Mouse (Mus musculus) intestine, embryonic 16.5 days (tissue): ENCODE measurements around the gene Ciao2a. TPM values are rescaled to one million over a fixed set of nuclear protein-coding genes. Genes with fewer than 3 reads are reported as not detected.

ENCODE experiments used
- ATAC-seq: fragments of 200-750 bp; cut with Nextera tagmentation; 2 replicates; pipeline ENCODE4 v1.8.0; 2017; ENCODE audit warnings: moderate TSS enrichment, moderate library complexity
- H3K27ac ChIP-seq: fragments of 300-500 bp; sonication (generic); 2 replicates; pipeline ENCODE4 v1.5.1; 2014; ENCODE audit warnings: mild to moderate bottlenecking, low read length
- H3K27me3 ChIP-seq: fragments of 300-500 bp; sonication (generic); replicated peaks from 2 replicates; pipeline ENCODE4 v1.6.1; 2014; ENCODE audit warnings: low read length, control low read depth, mixed read lengths; ENCODE audit not compliant: control insufficient read depth, insufficient read depth
- H3K36me3 ChIP-seq: fragments of 300-500 bp; sonication (generic); 2 replicates; pipeline ENCODE4 v1.6.1; 2014; ENCODE audit warnings: low read length, control low read depth; ENCODE audit not compliant: control insufficient read depth, insufficient read depth
- H3K4me1 ChIP-seq: fragments of 300-500 bp; sonication (generic); 2 replicates; pipeline ENCODE4 v1.6.1; 2014; ENCODE audit warnings: low read length, control low read depth, mixed read lengths; ENCODE audit not compliant: control insufficient read depth, insufficient read depth
- H3K4me2 ChIP-seq: fragments of 300-500 bp; sonication (generic); 2 replicates; pipeline ENCODE4 v1.6.1; 2014; ENCODE audit warnings: low read depth, low read length, control low read depth
- H3K4me3 ChIP-seq: fragments of 300-500 bp; sonication (generic); 2 replicates; pipeline ENCODE4 v1.5.1; 2014; ENCODE audit warnings: mild to moderate bottlenecking, low read length
- H3K9ac ChIP-seq: fragments of 300-500 bp; sonication (generic); 2 replicates; pipeline ENCODE4 v1.6.1; 2014; ENCODE audit warnings: low read depth, low read length
- H3K9me3 ChIP-seq: fragments of 300-500 bp; sonication (generic); 2 replicates; pipeline ENCODE4 v1.6.1; 2016; ENCODE audit warnings: low read length, control low read depth; ENCODE audit not compliant: control insufficient read depth
- WGBS: fragments of 180-500 bp; shearing (Covaris S2); extraction: QIAGEN DNeasy Blood & Tissue Kit; methylation state at CpG from one replicate; pipeline ENCODE4 v1.1.7; 2014; 5-methylcytosine and 5-hydroxymethylcytosine counted together
- polyA plus RNA-seq: library from polyadenylated mRNA; unstranded; fragments of >200 nt; fragmentation: Nextera tagmentation; extraction: Ambion mirVana; gene quantifications from 2 replicates; pipeline ENCODE4 v1.2.1, GENCODE M21; 2015

The Ciao2a gene
- 203 and 219 TPM in 2 replicates for polyA plus RNA-seq

DNA sequence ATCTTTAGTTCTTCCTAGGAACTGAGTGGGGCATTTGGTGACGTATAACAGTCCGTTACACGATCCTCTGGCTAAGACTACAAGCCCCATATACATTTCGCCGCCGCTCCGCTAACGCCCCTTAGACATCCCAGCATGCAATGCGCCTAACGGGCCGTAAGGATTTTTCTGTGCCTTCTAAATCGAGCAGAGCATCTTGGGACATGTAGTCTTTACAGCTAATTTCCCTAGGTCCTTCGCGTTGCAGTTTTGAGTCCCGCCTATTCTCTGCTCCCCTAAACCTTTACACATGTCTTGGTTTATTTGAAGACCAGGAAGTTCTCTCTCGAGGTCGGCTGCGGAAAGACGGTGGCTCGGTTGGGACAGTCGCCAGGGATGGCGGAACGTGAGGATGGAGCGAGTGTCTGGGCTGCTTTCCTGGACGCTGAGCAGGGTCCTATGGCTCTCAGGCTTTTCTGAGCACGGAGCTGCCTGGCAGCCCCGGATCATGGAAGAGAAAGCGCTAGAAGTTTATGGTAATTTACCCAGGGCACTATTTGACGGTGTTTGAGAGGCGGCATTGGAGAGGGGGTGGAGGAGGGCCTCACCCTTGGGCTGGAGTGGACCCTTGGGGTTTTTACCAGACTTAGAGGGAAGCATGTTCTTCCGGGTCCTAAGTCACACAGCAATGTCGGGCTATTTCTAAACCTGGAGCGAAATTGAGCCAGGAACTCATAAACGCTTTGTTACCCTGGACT, at the start of gene Ciao2a, which contains the start of gene Snx1:
TSS of gene Ciao2a (plus strand) at position 156 of the 737 bp plus-strand sequence.
TSS of gene Snx1 (minus strand) at position 132 of the 737 bp plus-strand sequence.
- H3K4me1 ChIP-seq: peaks cover 19% of the 10 kb centered on the region
- H3K4me3 ChIP-seq: peak within 1 kb of the TSS; percentile 73
- H3K4me2 ChIP-seq: peak within 1 kb of the TSS; percentile 70
- WGBS: under 1% methylated on average over 34 of the region's 34 CpGs
- ATAC-seq: peak; percentile 83
- H3K27ac ChIP-seq: peak within 1 kb of the TSS; percentile 75
- 0 out of 2 replicates have a peak, but pooled peaks cover 3% of the 10 kb centered on the region for H3K36me3 ChIP-seq
- no peaks in the 10 kb centered on the region for H3K9me3 ChIP-seq
- H3K9ac ChIP-seq: peak within 1 kb of the TSS; percentile 77
- H3K27me3 ChIP-seq: no peaks in the 10 kb centered on the region

DNA sequence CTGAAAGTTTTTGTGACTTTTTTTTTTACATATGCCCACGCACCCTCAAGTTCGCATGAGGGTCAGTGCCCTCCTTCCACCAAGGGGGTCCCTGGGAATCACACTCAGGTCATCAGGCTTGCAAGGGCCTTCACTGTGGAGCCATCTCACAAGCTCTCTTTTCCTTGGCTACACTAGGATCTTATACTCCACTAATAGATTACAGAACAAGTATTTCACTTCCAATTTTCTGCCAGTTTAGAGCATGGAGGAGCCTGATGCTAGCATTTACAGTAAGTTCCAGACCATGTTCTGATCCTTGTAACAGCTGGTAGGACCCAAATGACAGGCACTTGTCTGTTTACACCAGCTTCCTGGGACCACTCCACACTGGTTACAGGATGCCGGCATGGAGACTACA, 48.3 kb upstream of the Ciao2a start:
- ATAC-seq: no peak
- H3K4me2 ChIP-seq: no peak overlapping the region
- WGBS: 60% methylated on average over 3 of the region's 3 CpGs
- no peaks in the 10 kb centered on the region for H3K9me3 ChIP-seq
- H3K27me3 ChIP-seq: no peaks in the 10 kb centered on the region
- no peak overlapping the region for H3K27ac ChIP-seq
- H3K9ac ChIP-seq: no peak overlapping the region
- no peaks in the 10 kb centered on the region for H3K36me3 ChIP-seq
- no peak overlapping the region for H3K4me3 ChIP-seq
- H3K4me1 ChIP-seq: no peaks in the 10 kb centered on the region; the same call in 1 of the 2 replicates

DNA sequence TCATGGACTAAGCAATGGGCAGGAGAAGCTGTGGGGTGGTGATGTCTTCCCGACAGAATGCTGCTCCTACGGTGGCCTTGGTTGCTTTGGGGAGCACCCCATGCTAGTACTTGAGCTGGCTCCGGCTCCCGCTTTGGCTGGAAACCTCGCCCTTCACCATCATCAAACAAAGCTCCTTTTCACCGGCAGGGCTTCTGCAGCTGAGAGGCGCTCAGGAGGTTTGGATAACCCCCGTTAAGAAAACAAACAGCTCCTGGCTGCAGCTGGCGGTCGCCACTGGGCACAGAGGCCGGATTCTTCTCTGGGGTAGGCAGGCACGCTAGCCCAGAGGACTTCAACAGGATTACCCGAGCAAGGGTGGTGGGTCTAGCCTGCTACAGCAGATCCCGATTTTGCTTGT, 47.9 kb upstream of the Ciao2a start:
- Histone ChIP-seq H3K4me2 (0 out of 2 replicates have a peak overlapping the region, but pooled peaks have one; percentile 2), H3K9ac (no peak overlapping the region), H3K36me3 (no peaks in the 10 kb centered on the region), H3K27me3 (no peaks in the 10 kb centered on the region), H3K4me1 (no peaks in the 10 kb centered on the region; the same call in 1 of the 2 replicates), H3K4me3 (no peak overlapping the region), H3K27ac (no peak overlapping the region), H3K9me3 (no peaks in the 10 kb centered on the region)
- no peak for ATAC-seq
- WGBS: 9% methylated on average over 14 of the region's 14 CpGs

GRCm38 (mm10) chr9:66080804-66081459, 45.5 kb upstream of the Ciao2a start:
- H3K4me3 ChIP-seq: no peak overlapping the region
- 0 out of 2 replicates have a peak, but pooled peaks have one; percentile 13 for ATAC-seq
- no peaks in the 10 kb centered on the region for H3K36me3 ChIP-seq
- H3K4me2 ChIP-seq: no peak overlapping the region
- no peaks in the 10 kb centered on the region for H3K9me3 ChIP-seq
- 70% methylated on average over 3 of the region's 3 CpGs for WGBS
- H3K27ac ChIP-seq: no peak overlapping the region
- H3K27me3 ChIP-seq: no peaks in the 10 kb centered on the region
- H3K9ac ChIP-seq: no peak overlapping the region
- H3K4me1 ChIP-seq: no peaks in the 10 kb centered on the region; the same call in 1 of the 2 replicates

GRCm38 (mm10) chr9:66081999-66082398, 44.4 kb upstream of the Ciao2a start:
- WGBS: 66% methylated on average over 4 of the region's 4 CpGs
- no peak overlapping the region for H3K4me2 ChIP-seq

GRCm38 (mm10) chr9:66084171-66084570, 42.2 kb upstream of the Ciao2a start:
- H3K4me1 ChIP-seq: no peaks in the 10 kb centered on the region
- H3K36me3 ChIP-seq: peaks cover 9% of the 10 kb centered on the region
- no peak overlapping the region for H3K4me3 ChIP-seq
- no peak overlapping the region for H3K27ac ChIP-seq
- H3K27me3 ChIP-seq: no peaks in the 10 kb centered on the region
- no peaks in the 10 kb centered on the region for H3K9me3 ChIP-seq
- 82% methylated on average over 3 of the region's 3 CpGs for WGBS
- ATAC-seq: no peak
- H3K9ac ChIP-seq: no peak overlapping the region
- no peak overlapping the region for H3K4me2 ChIP-seq

More at GRCm38 (mm10) chr9:66081999-66082398, 44.4 kb upstream of the Ciao2a start:
- no peaks in the 10 kb centered on the region for H3K27me3 ChIP-seq
- ATAC-seq: no peak
- no peak overlapping the region for H3K27ac ChIP-seq
- no peak overlapping the region for H3K4me3 ChIP-seq
- no peaks in the 10 kb centered on the region; the same call in 1 of the 2 replicates for H3K4me1 ChIP-seq
- no peaks in the 10 kb centered on the region for H3K36me3 ChIP-seq
- H3K9me3 ChIP-seq: no peaks in the 10 kb centered on the region
- H3K9ac ChIP-seq: no peak overlapping the region

DNA sequence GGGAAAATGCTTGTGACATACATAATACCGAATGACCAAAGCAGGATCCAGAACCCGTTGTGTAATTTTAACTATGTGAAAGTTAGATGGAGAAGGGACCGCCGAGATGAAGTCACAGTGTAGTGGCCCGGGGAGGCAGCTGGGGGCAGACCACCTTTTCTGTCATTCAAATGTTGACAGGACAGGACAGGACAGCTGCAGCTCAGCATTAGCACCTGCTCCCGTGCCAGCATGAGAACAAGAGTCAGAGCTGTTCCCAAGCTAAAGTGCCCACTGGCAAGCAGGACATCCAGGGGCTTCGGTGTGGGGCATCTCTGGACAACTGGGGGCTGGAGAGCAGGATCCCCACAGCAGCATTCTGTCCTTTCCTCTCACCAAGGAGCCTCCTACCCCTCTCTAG, 39.3 kb upstream of the Ciao2a start:
- Histone ChIP-seq H3K36me3 (peaks cover 13% of the 10 kb centered on the region), H3K4me2 (no peak overlapping the region), H3K27ac (no peak overlapping the region), H3K4me3 (no peak overlapping the region), H3K9me3 (no peaks in the 10 kb centered on the region), H3K4me1 (peaks cover 10% of the 10 kb centered on the region; the same call in 1 of the 2 replicates), H3K27me3 (no peaks in the 10 kb centered on the region), H3K9ac (no peak overlapping the region)
- ATAC-seq: no peak
- WGBS: 96% methylated on average over 7 of the region's 7 CpGs

DNA sequence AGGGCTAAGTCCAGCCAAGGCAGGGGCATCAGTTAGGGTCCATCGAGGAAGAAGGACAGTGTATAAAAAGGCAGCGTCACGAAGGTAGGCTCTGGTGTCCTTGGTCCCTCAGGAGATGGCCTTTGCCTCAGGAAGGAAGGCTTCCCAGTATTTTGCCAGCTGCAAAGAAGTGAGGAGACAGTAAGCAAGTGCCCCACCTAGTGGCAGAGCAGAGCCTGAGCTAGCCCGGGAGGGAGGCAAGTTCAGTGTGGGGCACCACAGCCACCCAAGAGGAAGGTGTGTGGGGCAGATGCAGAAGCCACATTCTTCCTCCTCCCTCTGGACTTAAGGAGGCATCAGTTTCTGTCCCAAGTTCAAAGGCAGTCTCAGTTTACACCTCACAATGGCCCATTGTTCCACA, 38.0 kb upstream of the Ciao2a start:
- Histone ChIP-seq H3K27me3 (no peaks in the 10 kb centered on the region), H3K4me2 (no peak overlapping the region), H3K4me1 (peaks cover 19% of the 10 kb centered on the region; the same call in 1 of the 2 replicates), H3K27ac (no peak overlapping the region), H3K9ac (no peak overlapping the region), H3K9me3 (no peaks in the 10 kb centered on the region), H3K4me3 (no peak overlapping the region), H3K36me3 (peaks cover 17% of the 10 kb centered on the region)
- 43% methylated on average over 4 of the region's 4 CpGs for WGBS
- ATAC-seq: no peak

GRCm38 (mm10) chr9:66090593-66091244, 35.7 kb upstream of the Ciao2a start:
- Histone ChIP-seq H3K27me3 (no peaks in the 10 kb centered on the region), H3K36me3 (peaks cover 24% of the 10 kb centered on the region), H3K27ac (peak overlapping the region; percentile 89), H3K4me2 (no peak overlapping the region), H3K9me3 (no peaks in the 10 kb centered on the region), H3K4me3 (no peak overlapping the region), H3K9ac (peak overlapping the region; percentile 8; the same call in 1 of the 2 replicates), H3K4me1 (peaks cover 19% of the 10 kb centered on the region; the same call in 1 of the 2 replicates)
- ATAC-seq: no peak; the same call in 1 of the 2 replicates
- WGBS: 80% methylated on average over 13 of the region's 13 CpGs
